Mouse (Mus musculus): ENCODE results near the gene Zfp319. TPM values are rescaled to one million over a fixed set of nuclear protein-coding genes. Genes with fewer than 3 reads are reported as not detected.
A peak's percentile ranks its signal among the peaks of the same experiment; 100 is the strongest.
"Not testable (repeated sequence)": the region's sequence is repeated elsewhere in the genome, so short reads cannot be mapped to it uniquely, and the experiment has no call there.

The Zfp319 gene
- polyA plus RNA-seq (2015; fragmentation: Nextera tagmentation; extraction: Ambion mirVana) = 0.88 and 1.2 TPM in 2 replicates

DNA sequence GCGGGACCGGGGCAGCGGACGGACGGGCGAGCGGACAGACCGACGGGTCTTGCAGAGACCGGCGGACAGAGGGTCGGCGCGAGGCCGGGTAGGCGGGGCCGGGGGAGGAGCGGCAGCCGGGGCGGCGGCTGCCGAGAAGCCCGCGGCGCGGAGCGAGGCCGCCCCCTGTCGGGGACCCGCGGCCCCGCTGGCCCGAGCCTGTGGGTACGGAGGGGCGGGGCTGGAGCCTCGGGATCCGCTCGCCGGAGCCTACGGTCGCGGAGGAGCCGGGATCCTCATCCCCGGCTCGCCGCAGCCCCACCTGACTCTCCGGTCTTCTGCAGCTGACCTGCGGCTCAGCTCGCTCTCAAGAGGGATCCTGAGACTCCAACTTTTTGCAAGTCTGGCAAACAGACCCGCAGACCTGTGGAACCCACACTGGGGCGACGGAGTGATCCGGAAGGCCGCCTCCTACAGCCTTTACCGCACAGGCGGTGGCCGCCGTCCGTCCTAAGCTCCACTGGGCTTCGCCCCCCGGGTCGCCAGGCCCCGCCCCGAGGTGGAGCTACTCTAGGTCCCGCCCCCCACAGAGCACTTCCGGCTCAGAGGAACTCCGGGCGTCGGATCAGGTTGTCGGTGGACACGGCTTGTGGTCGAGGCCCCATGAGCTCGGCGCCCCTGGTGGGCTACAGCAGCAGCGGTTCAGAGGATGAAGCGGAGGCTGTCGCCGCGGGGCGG, at the start of gene Zfp319, which contains the start of gene Usb1:
Gene Zfp319, minus strand, starts transcription at position 231 of the 717 bp plus-strand sequence.
Gene Usb1, plus strand, starts transcription at position 565 of the 717 bp plus-strand sequence.
- WGBS (ENCODE audit: insufficient replicate concordance) = under 1% methylated on average over 68 of the region's 80 CpGs
- peak; percentile 91 for ATAC-seq (ENCODE audit: low read depth)
- peaks cover 21% of the 10 kb centered on the region for H3K4me1 ChIP-seq (ENCODE audit: control insufficient read depth, low read depth, low read length)
- peak within 1 kb of the TSS; percentile 77 for H3K4me3 ChIP-seq (ENCODE audit: low read depth, low read length)
- no peaks in the 10 kb centered on the region for H3K9me3 ChIP-seq (replicated peaks; ENCODE audit: control insufficient read depth, low read length)
- H3K27ac ChIP-seq (ENCODE audit: low read length) = peak within 1 kb of the TSS; percentile 94
- peaks cover 18% of the 10 kb centered on the region for H3K36me3 ChIP-seq (ENCODE audit: control insufficient read depth, insufficient read depth)
- no peaks in the 10 kb centered on the region for H3K27me3 ChIP-seq (ENCODE audit: control insufficient read depth, insufficient read depth, low read depth, low read length)
- H3K9ac ChIP-seq (ENCODE audit: low read depth, low read length) = peak within 1 kb of the TSS; percentile 78
- peak within 1 kb of the TSS; percentile 94 for H3K4me2 ChIP-seq (ENCODE audit: low read depth, low read length)

DNA sequence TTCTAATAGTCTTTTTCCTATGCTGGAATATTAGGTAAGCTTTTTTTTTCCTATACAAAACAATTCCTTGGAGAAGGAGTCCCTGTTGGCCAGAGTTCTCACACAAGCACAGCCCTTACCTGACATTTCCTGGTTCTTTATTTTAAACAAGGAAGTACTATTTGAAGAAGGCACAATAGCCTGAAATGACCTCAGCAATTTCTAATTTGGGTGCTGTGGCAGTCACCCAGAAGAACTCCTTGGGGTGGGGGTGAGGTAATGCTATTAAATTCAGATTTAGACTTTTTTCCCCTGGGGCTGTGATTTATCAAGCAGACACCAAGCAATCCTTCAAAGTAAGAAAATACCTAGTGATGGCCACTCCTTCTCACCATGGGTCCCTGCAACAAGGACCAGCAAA, 49.2 kb upstream of the Zfp319 start:
- Histone ChIP-seq H3K27ac (ENCODE audit: low read length) (no peak overlapping the region), H3K27me3 (ENCODE audit: control insufficient read depth, insufficient read depth, low read depth, low read length) (no peaks in the 10 kb centered on the region), H3K4me2 (ENCODE audit: low read depth, low read length) (no peak overlapping the region), H3K36me3 (ENCODE audit: control insufficient read depth, insufficient read depth) (no peaks in the 10 kb centered on the region), H3K9me3 (replicated peaks; ENCODE audit: control insufficient read depth, low read length) (no peaks in the 10 kb centered on the region), H3K4me1 (ENCODE audit: control insufficient read depth, low read depth, low read length) (peaks cover 4% of the 10 kb centered on the region; the same call in 1 of the 2 replicates), H3K9ac (ENCODE audit: low read depth, low read length) (no peak overlapping the region), H3K4me3 (ENCODE audit: low read depth, low read length) (no peak overlapping the region)
- ATAC-seq (ENCODE audit: low read depth) = no peak

DNA sequence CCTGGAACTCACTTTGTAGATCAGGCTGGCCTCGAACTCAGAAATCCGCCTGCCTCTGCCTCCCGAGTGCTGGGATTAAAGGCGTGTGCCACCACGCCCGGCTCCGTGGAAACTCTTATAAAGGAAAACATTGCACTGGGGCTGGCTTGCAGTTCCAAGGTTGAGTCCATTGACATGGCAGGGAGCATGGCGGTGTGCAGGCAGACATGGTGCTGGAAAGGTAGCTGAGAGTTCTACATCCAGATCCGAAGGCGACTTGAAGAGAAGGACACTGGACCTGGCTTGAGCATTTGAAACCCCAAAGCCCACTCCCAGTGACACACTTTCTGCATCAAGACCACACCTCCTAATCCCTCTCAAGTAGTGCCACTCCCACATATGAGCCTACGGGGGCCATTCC, 47.2 kb upstream of the Zfp319 start:
- H3K27me3 ChIP-seq (ENCODE audit: control insufficient read depth, insufficient read depth, low read depth, low read length); H3K9me3 ChIP-seq (replicated peaks; ENCODE audit: control insufficient read depth, low read length); H3K4me1 ChIP-seq (ENCODE audit: control insufficient read depth, low read depth, low read length); H3K27ac ChIP-seq (ENCODE audit: low read length); H3K4me2 ChIP-seq (ENCODE audit: low read depth, low read length); H3K9ac ChIP-seq (ENCODE audit: low read depth, low read length); H3K36me3 ChIP-seq (ENCODE audit: control insufficient read depth, insufficient read depth); ATAC-seq (ENCODE audit: low read depth); H3K4me3 ChIP-seq (ENCODE audit: low read depth, low read length): not testable (repeated sequence)
- 86% methylated on average over 11 of the region's 11 CpGs for WGBS (ENCODE audit: insufficient replicate concordance)

DNA sequence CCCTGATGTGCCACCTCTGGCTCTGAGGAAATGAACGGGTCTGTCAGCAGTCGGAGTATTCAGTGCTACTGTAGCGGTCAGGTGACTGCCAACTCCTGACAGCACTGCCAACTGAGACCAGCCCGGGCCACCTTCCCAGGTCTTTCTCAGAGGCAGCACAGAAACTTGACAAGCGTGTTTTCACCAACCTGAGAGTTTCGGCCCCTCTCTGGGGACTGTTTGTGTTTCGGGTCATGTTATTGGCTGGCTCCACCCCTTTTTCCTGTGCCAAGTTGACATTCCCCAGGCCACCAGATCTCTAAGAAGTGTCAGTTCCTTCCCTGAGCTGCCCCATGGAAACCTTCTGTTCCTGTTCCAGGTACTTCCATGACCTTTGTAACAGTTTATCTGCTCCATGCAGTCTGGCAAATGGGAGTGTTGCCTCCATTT, 46.1 kb upstream of the Zfp319 start:
- peaks cover 4% of the 10 kb centered on the region; the same call in 1 of the 2 replicates for H3K4me1 ChIP-seq (ENCODE audit: control insufficient read depth, low read depth, low read length)
- no peak overlapping the region for H3K9ac ChIP-seq (ENCODE audit: low read depth, low read length)
- no peak overlapping the region for H3K27ac ChIP-seq (ENCODE audit: low read length)
- no peaks in the 10 kb centered on the region for H3K9me3 ChIP-seq (replicated peaks; ENCODE audit: control insufficient read depth, low read length)
- H3K27me3 ChIP-seq (ENCODE audit: control insufficient read depth, insufficient read depth, low read depth, low read length) = no peaks in the 10 kb centered on the region
- no peak overlapping the region for H3K4me3 ChIP-seq (ENCODE audit: low read depth, low read length)
- H3K4me2 ChIP-seq (ENCODE audit: low read depth, low read length) = no peak overlapping the region
- WGBS (ENCODE audit: insufficient replicate concordance) = 33% methylated on average over 7 of the region's 7 CpGs
- no peaks in the 10 kb centered on the region for H3K36me3 ChIP-seq (ENCODE audit: control insufficient read depth, insufficient read depth)
- no peak for ATAC-seq (ENCODE audit: low read depth)

DNA sequence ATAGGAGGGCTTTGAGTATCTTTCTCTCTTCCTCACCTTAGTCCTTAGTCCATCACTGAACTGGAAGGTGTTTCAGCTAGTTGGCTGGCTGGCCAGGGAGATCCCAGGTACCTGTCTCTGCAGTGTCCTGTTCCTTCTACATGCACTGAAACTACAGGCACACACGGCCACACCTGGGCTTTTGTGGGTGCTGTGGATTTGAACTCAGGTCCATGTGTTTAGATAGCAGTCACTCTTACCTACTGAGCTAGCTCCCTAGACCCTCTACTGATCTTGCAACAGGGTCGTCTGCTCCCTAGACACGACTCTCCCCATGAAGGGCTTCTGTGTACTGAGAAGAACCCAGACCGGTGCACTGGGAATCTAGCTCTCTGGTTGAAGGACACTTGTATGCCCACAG, 45.4 kb upstream of the Zfp319 start:
- no peak overlapping the region for H3K4me2 ChIP-seq (ENCODE audit: low read depth, low read length)
- H3K36me3 ChIP-seq (ENCODE audit: control insufficient read depth, insufficient read depth) = no peaks in the 10 kb centered on the region
- no peak for ATAC-seq (ENCODE audit: low read depth)
- H3K27ac ChIP-seq (ENCODE audit: low read length) = no peak overlapping the region
- no peaks in the 10 kb centered on the region for H3K27me3 ChIP-seq (ENCODE audit: control insufficient read depth, insufficient read depth, low read depth, low read length)
- peaks cover 4% of the 10 kb centered on the region; the same call in 1 of the 2 replicates for H3K4me1 ChIP-seq (ENCODE audit: control insufficient read depth, low read depth, low read length)
- H3K4me3 ChIP-seq (ENCODE audit: low read depth, low read length) = no peak overlapping the region
- no peaks in the 10 kb centered on the region for H3K9me3 ChIP-seq (replicated peaks; ENCODE audit: control insufficient read depth, low read length)
- WGBS (ENCODE audit: insufficient replicate concordance) = 59% methylated on average over 4 of the region's 4 CpGs
- no peak overlapping the region for H3K9ac ChIP-seq (ENCODE audit: low read depth, low read length)

DNA sequence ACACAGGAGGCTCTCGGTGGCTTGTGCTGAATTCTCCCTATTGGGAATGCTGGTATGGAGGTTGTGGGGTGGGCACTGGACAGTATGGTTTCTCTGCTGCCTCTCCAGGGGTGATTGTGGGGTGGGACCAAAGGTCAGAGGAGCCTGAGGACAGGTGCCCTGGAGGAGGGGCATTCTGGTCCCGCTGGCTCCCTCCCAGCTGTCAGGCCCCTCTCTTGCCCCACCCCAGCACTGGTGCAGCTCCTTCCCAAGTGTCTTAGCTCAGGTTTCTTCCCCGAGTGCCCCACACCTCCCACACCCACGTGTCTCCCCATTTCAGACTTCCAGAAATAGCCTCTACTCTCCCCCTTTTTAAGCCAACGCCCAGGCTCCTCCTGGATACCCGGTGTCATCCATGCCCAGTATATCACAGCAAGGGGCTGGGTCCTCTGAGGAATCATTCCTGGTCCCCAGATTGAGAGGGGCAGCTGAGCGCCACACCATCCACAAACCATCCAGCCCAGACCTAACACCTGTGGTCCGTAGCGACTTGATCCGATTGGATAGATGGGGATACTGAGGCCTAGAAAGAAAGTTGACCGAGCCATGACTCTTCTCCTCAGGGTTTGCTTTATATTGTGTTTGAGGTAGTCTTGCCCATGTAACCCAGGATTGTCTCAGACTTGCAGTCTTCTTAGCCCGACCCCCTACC, 44.7 kb upstream of the Zfp319 start:
- ATAC-seq (ENCODE audit: low read depth) = no peak
- no peaks in the 10 kb centered on the region for H3K27me3 ChIP-seq (ENCODE audit: control insufficient read depth, insufficient read depth, low read depth, low read length)

DNA sequence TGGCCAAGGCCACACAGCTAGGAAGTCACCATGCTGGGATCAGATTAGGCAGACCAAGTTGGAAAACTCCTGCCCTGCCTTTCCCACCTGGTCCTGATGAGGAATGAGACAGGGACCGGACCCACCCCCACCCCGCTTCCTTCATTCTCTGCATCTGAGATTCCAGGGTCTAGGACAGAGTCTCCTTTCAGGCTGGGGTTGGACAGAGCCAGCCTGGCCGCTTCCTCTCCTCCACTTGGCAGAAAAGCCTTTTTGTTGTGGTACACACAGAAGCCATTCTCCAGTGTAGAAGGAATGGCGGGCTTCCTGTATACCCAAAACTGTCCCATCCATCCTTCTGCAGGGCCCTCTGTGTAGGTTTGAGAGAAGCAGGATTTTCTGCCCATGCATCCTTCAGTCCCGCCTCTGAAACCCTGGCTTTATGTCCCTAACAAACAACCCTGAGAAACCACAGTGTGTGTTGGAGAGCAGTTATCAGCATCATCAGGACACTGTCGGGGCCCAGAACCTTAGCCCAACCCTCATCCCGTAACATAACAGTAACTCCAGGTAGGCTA, 43.7 kb upstream of the Zfp319 start:
- 59% methylated on average over 7 of the region's 7 CpGs for WGBS (ENCODE audit: insufficient replicate concordance)
- Histone ChIP-seq H3K4me3 (ENCODE audit: low read depth, low read length) (no peak overlapping the region), H3K27ac (ENCODE audit: low read length) (no peak overlapping the region), H3K4me1 (ENCODE audit: control insufficient read depth, low read depth, low read length) (peaks cover 4% of the 10 kb centered on the region; the same call in 1 of the 2 replicates), H3K9ac (ENCODE audit: low read depth, low read length) (no peak overlapping the region), H3K4me2 (ENCODE audit: low read depth, low read length) (no peak overlapping the region), H3K27me3 (ENCODE audit: control insufficient read depth, insufficient read depth, low read depth, low read length) (no peaks in the 10 kb centered on the region), H3K9me3 (replicated peaks; ENCODE audit: control insufficient read depth, low read length) (no peaks in the 10 kb centered on the region), H3K36me3 (ENCODE audit: control insufficient read depth, insufficient read depth) (no peaks in the 10 kb centered on the region)
- ATAC-seq (ENCODE audit: low read depth) = no peak

More for the DNA sequence above, 44.7 kb upstream of the Zfp319 start:
- no peaks in the 10 kb centered on the region for H3K9me3 ChIP-seq (replicated peaks; ENCODE audit: control insufficient read depth, low read length)
- H3K27ac ChIP-seq (ENCODE audit: low read length) = no peak overlapping the region
- no peak overlapping the region for H3K4me2 ChIP-seq (ENCODE audit: low read depth, low read length)
- H3K36me3 ChIP-seq (ENCODE audit: control insufficient read depth, insufficient read depth) = no peaks in the 10 kb centered on the region
- H3K9ac ChIP-seq (ENCODE audit: low read depth, low read length) = no peak overlapping the region
- H3K4me3 ChIP-seq (ENCODE audit: low read depth, low read length) = no peak overlapping the region
- WGBS (ENCODE audit: insufficient replicate concordance) = 63% methylated on average over 12 of the region's 12 CpGs
- peaks cover 4% of the 10 kb centered on the region; the same call in 1 of the 2 replicates for H3K4me1 ChIP-seq (ENCODE audit: control insufficient read depth, low read depth, low read length)

DNA sequence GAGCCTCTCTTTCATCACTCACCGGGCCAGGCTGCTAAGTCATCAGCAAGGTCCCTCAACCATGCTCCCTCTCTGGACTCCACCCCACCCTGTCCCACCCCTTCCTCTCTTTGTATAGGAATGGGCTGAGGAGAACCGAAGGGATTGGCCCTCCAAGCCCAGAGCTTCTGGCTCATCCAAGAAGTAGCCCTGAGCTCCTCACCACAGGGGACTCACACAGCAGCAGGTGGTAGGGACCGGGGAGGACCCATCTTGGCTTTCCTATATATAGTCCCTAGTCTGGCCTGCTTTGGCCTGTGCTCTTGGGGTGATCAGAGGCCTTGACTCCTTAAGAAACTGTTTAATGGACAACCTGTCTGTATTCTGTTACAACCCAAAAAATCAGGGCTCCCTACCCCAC, 42.7 kb upstream of the Zfp319 start:
- H3K4me1 ChIP-seq (ENCODE audit: control insufficient read depth, low read depth, low read length) = peaks cover 6% of the 10 kb centered on the region; the same call in 1 of the 2 replicates
- H3K4me2 ChIP-seq (ENCODE audit: low read depth, low read length) = no peak overlapping the region
- 54% methylated on average over 3 of the region's 3 CpGs for WGBS (ENCODE audit: insufficient replicate concordance)
- no peak overlapping the region for H3K27ac ChIP-seq (ENCODE audit: low read length)
- ATAC-seq (ENCODE audit: low read depth) = no peak
- no peaks in the 10 kb centered on the region for H3K36me3 ChIP-seq (ENCODE audit: control insufficient read depth, insufficient read depth)
- no peak overlapping the region for H3K9ac ChIP-seq (ENCODE audit: low read depth, low read length)
- H3K27me3 ChIP-seq (ENCODE audit: control insufficient read depth, insufficient read depth, low read depth, low read length) = no peaks in the 10 kb centered on the region
- H3K9me3 ChIP-seq (replicated peaks; ENCODE audit: control insufficient read depth, low read length) = no peaks in the 10 kb centered on the region
- no peak overlapping the region for H3K4me3 ChIP-seq (ENCODE audit: low read depth, low read length)

Measured in liver, embryonic 16.5 days (tissue).